ENCODE assay signal across 10 mouse cellular contexts in the genomic region with DNA sequence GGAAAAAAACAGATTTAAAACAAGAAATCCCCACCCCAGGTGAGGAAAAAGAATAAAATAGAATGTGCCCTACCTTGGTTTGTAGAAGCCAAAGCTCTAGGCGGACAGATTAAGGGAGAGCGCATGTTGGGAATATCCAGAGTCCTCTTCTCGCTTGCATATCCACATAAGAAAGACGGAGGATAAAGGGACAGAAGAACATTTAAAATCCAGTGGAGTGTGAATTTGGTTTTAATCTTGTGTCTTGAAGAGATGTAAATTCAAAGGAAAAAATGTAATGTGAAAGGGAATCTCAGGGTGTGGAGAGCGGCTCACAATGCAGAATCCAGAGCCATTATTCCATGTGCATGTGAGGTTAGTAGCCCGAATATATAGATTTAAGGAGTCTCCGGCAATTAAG. TPM values are rescaled to one million over a fixed set of nuclear protein-coding genes. Genes with fewer than 3 reads are reported as not detected.
DNase-seq lines count a peak whose midpoint lies in the region; ATAC-seq lines count a peak whose summit lies in the region.
"Had no signal": no experiment of that assay in that cellular context is flagged by ENCODE, and none has a peak within 500 bp of the region (broad histone marks: within the 10 kb centered on the region; RNA-seq: fewer than 3 reads in every experiment).

No protein-coding gene starts in this region.

- 27% methylated on average over 7 of the region's 7 CpGs for WGBS in kidney, embryonic 15.5 days
- WGBS in embryonic facial prominence, embryonic 14.5 days: 19% methylated on average over 7 of the region's 7 CpGs
- WGBS in hindbrain, embryonic 12.5 days: 17% methylated on average over 7 of the region's 7 CpGs
- WGBS in midbrain, embryonic 16.5 days: 8% methylated on average over 7 of the region's 7 CpGs

- peaks cover 48% of the 10 kb centered on the region for H3K27me3 ChIP-seq in kidney, embryonic 15.5 days
- peaks cover 39% of the 10 kb centered on the region for H3K27me3 ChIP-seq in embryonic facial prominence, embryonic 14.5 days (replicated peaks; ENCODE audit: control insufficient read depth, insufficient read depth, low read length)
- H3K27me3 ChIP-seq in hindbrain, embryonic 12.5 days: peaks cover 27% of the 10 kb centered on the region
- no peaks in the 10 kb centered on the region for H3K27me3 ChIP-seq in midbrain, embryonic 16.5 days (ENCODE audit: control insufficient read depth, insufficient read depth, low read depth, low read length)

- no peak overlapping the region for H3K9ac ChIP-seq in kidney, embryonic 15.5 days
- no peak overlapping the region for H3K9ac ChIP-seq in embryonic facial prominence, embryonic 14.5 days (ENCODE audit: low read depth, low read length)
- H3K9ac ChIP-seq in hindbrain, embryonic 12.5 days: peak overlapping the region; percentile 36
- H3K9ac ChIP-seq in midbrain, embryonic 16.5 days (ENCODE audit: low read depth, low read length): peak overlapping the region; percentile 67

- H3K9me3 ChIP-seq in kidney, embryonic 15.5 days (replicated peaks): no peaks in the 10 kb centered on the region
- H3K9me3 ChIP-seq in embryonic facial prominence, embryonic 14.5 days (ENCODE audit: control insufficient read depth, low read length): no peaks in the 10 kb centered on the region
- H3K9me3 ChIP-seq in hindbrain, embryonic 12.5 days (replicated peaks): no peaks in the 10 kb centered on the region
- H3K9me3 ChIP-seq in midbrain, embryonic 16.5 days (replicated peaks; ENCODE audit: control insufficient read depth, low read length, poor library complexity, severe bottlenecking): no peaks in the 10 kb centered on the region

- DNase-seq in kidney, postnatal 25 days: no peak
- no peak for DNase-seq in embryonic facial prominence, embryonic 14.5 days (ENCODE audit: low spot score)
- DNase-seq in right cerebral cortex, adult 2 months (ENCODE audit: low spot score in 2 of 2): no peak
- no peak for DNase-seq in right cerebral cortex, adult 18-20 months
- DNase-seq: gastrocnemius, postnatal 36 days had no signal

- H3K27ac ChIP-seq in kidney, embryonic 15.5 days: no peak overlapping the region
- H3K27ac ChIP-seq in embryonic facial prominence, embryonic 14.5 days (replicated peaks; ENCODE audit: low read depth, low read length): no peak overlapping the region
- 0 out of 2 replicates have a peak overlapping the region, but pooled peaks have one; percentile 76 for H3K27ac ChIP-seq in hindbrain, embryonic 12.5 days
- H3K27ac ChIP-seq in midbrain, embryonic 16.5 days (ENCODE audit: low read length): peak overlapping the region; percentile 95

- peak overlapping the region; percentile 51; the same call in 1 of the 2 replicates for H3K4me3 ChIP-seq in kidney, embryonic 15.5 days (replicated peaks)
- peak overlapping the region; percentile 53 for H3K4me3 ChIP-seq in embryonic facial prominence, embryonic 14.5 days (ENCODE audit: low read depth, low read length)
- H3K4me3 ChIP-seq in hindbrain, embryonic 12.5 days: peak overlapping the region; percentile 56
- H3K4me3 ChIP-seq in midbrain, embryonic 16.5 days (ENCODE audit: low read depth, low read length): peak overlapping the region; percentile 71

- ATAC-seq in kidney, embryonic 15.5 days (replicated peaks; ENCODE audit: low FRiP score): no peak
- no peak for ATAC-seq in embryonic facial prominence, embryonic 14.5 days (ENCODE audit: low read depth)
- ATAC-seq in hindbrain, embryonic 12.5 days (ENCODE audit: low FRiP score): no peak
- ATAC-seq in midbrain, embryonic 16.5 days: no peak
- no peak for ATAC-seq in megakaryocyte-erythroid progenitor cell, adult 5-6 weeks (replicated peaks; ENCODE audit: low FRiP score, low TSS enrichment, poor library complexity, severe bottlenecking)

- peak overlapping the region; percentile 92 for H3K4me2 ChIP-seq in kidney, embryonic 15.5 days
- H3K4me2 ChIP-seq in embryonic facial prominence, embryonic 14.5 days (ENCODE audit: low read depth, low read length): peak overlapping the region; percentile 97
- peak overlapping the region; percentile 93 for H3K4me2 ChIP-seq in hindbrain, embryonic 12.5 days (replicated peaks)
- peak overlapping the region; percentile 67 for H3K4me2 ChIP-seq in midbrain, embryonic 16.5 days (ENCODE audit: low read length)

- peaks cover 20% of the 10 kb centered on the region for H3K4me1 ChIP-seq in kidney, embryonic 15.5 days
- H3K4me1 ChIP-seq in embryonic facial prominence, embryonic 14.5 days (ENCODE audit: control insufficient read depth, insufficient read depth, low read length): 0 out of 2 replicates have a peak, but pooled peaks cover 6% of the 10 kb centered on the region
- peaks cover 13% of the 10 kb centered on the region for H3K4me1 ChIP-seq in hindbrain, embryonic 12.5 days
- peaks cover 30% of the 10 kb centered on the region for H3K4me1 ChIP-seq in midbrain, embryonic 16.5 days (ENCODE audit: control insufficient read depth, insufficient read depth, low read length)

- no peaks in the 10 kb centered on the region for H3K36me3 ChIP-seq in kidney, embryonic 15.5 days
- no peaks in the 10 kb centered on the region for H3K36me3 ChIP-seq in embryonic facial prominence, embryonic 14.5 days (ENCODE audit: control insufficient read depth, insufficient read depth, low read length)
- no peaks in the 10 kb centered on the region for H3K36me3 ChIP-seq in hindbrain, embryonic 12.5 days
- no peaks in the 10 kb centered on the region for H3K36me3 ChIP-seq in midbrain, embryonic 16.5 days (ENCODE audit: control insufficient read depth, insufficient read depth, low read length)

RNA-seq across cellular contexts. Expression of gene Grin2b, which starts 2.0 kb away (rescaled TPM):
- 0.08 and 1.4 TPM in 2 replicates for polyA plus RNA-seq in kidney, embryonic 15.5 days (2015; fragmentation: Nextera tagmentation; extraction: Ambion mirVana)
- 0.56 and 2.1 TPM in 2 replicates for polyA plus RNA-seq in embryonic facial prominence, embryonic 14.5 days (2014; fragmentation: Nextera tagmentation; extraction: Ambion mirVana)
- 10.0 and 15.7 TPM in 2 replicates for polyA plus RNA-seq in hindbrain, embryonic 12.5 days (2016; fragmentation: Nextera tagmentation; extraction: Ambion mirVana)
- polyA plus RNA-seq in midbrain, embryonic 16.5 days (2015; fragmentation: Nextera tagmentation; extraction: Ambion mirVana): 74.8 and 75.6 TPM in 2 replicates
- not detected in 2 replicates for total RNA-seq in megakaryocyte-erythroid progenitor cell, adult 5-6 weeks (2014; fragmentation: Nextera tagmentation)
- not detected in 2 replicates for total RNA-seq in megakaryocyte-erythroid progenitor cell, adult 5-6 weeks (2017)
- total RNA-seq: neutrophil, adult 5-6 weeks had no signal

Comparison
In these comparisons a context has a peak if more than half of its experiments do, and no peak if none do; other contexts are left out.
1. H3K27ac ChIP-seq: peak in hindbrain, embryonic 12.5 days (single experiment) and midbrain, embryonic 16.5 days (single experiment); none in kidney, embryonic 15.5 days (single experiment) and embryonic facial prominence, embryonic 14.5 days (single experiment).
2. H3K9ac ChIP-seq: peak in hindbrain, embryonic 12.5 days (single experiment) and midbrain, embryonic 16.5 days (single experiment); none in kidney, embryonic 15.5 days (single experiment) and embryonic facial prominence, embryonic 14.5 days (single experiment).
3. Peak in every context shown above with its lines, with median percentiles within 50 percentile points of each other: H3K4me2 ChIP-seq and H3K4me3 ChIP-seq.